Mouse (Mus musculus) cerebellum, adult 9-10 months (tissue): ENCODE measurements at regions not wholly inside any gene's neighbourhood (a gene's known extent, or its start where the extent isn't known, plus 50 kb on each side); places are given as distances from the start of the nearest gene placed in this dataset.

Experiments used
- DNase-seq: peaks from one replicate; pipeline ENCODE4 v3.0.0; 2022

DNA sequence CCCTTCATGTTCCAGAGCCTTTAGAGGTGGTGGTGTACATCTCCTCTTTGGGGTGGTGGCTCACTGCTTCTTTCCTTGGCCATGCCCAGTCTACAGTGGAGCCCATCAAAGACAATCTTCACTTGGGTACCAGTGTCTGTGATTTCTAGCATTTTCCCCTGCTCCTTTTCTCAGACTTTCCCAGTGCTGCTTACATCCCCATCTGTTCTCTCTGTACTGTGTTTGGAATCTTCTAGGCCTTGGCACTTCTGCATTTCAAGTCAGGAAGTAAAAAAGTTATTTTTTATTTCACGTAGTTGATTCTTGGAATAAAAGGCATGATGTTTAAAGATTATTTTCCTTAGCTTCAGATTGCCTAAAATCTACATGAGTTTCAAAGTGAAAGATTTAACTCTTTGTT, 455.4 kb downstream of the Sorl1 start:
- DNase-seq = no peak

DNA sequence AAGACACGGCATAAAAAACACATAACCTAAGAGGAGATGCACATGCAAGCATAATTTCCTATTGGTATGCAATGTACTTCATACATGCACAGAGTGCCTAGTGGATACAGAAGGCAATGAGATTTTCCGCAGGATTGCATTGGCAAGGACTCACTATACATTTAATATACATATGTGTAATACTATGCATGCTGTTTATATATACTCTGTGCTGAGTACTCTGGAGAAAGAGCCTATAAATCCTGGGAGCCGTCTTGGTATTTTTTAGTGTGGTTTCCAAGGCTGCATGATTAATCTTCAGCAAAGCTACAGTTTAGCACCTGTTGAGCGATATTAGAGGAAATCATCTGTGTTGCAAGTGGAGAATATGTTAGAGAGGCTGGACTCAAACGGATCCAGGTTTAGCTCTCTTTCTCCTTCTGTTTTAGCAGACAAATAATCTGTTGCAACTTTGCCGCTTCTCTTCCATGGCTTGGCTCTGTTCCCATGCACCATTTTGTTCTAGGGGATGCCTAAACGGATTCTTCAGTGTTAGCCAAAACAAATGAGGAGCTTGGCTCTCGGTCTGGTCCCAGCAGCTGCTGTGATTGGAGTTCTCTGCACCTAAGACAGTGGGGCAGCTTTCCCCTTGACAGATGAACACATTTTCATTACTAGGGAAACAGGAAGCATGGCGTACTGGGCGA, 459.0 kb downstream of the Sorl1 start:
- DNase-seq = no peak

DNA sequence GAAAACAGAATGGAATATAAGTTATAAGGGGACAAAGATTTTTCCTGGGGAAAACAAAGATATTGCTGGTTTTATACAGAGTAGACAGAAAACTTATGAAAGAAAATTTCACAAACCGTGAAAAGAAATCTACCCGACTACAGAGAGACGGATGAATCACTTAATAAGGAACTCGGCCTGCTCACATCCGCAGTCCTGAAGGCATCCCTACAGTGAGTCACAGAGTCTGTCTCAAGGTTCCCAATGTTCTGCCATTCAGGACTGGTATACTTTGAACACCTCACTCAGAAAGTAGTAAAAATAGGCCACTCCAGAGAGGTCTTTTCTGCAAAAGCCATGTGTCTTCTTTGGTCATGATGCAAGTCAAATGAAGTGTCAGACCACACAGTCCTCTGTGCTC, 463.5 kb downstream of the Sorl1 start:
- DNase-seq = no peak

GRCm38 (mm10) chr9:41660011-41660410, 464.1 kb downstream of the Sorl1 start:
- DNase-seq = no peak

DNA sequence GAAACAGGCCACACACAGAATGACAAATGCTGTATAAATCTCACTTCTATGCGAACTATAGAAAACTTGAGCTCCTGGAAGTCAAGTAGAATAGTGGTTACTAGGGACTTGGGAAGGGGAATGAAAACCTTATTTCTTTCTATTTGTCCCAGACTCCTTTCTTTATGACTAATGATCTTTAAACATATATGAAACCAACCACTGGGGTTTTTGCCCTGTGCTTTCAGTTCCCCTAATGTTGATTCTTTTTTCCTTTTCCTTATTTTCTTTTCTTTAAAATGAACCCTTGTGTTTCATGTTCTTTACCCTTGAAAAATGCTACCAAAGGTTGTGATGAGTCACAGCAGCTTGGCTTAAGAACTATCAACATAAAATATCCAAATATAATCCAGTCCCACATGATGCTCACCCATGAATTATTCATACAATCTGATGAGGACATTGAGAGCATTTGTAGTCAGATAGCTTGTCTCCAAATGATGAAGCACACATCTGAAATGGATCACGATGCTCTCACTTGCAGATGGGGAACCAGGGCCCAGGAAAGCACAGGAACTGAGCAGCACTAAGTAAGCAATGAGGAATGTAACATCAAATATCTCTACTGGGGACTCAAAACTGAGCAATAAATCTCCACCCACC, 470.2 kb upstream of the Ubash3b start:
- no peak for DNase-seq

DNA sequence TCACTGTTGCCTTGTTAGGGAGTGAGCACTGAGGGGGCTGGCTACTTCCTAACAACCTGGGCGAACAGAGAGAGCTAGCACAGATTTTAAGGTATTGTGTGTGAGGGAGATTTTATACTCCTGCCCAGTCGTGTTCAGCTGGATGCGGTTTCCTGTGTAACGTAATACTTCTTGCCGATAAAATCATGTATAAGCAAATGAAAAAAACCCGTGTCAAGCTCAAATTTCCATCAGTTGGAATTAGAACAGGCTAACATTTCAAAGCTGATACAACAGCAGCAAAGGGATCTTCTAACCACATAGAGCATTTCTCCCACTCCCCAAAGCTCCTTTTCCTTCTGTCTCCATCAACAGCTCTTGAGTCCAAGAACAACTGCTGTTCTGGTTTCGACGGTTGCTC, 459.8 kb upstream of the Ubash3b start:
- DNase-seq = no peak

GRCm38 (mm10) chr9:41614002-41614401, 452.5 kb upstream of the Ubash3b start:
- DNase-seq = no peak

- no peak for DNase-seq
Observed at GRCm38 (mm10) chr9:41612802-41613550, 451.5 kb upstream of the Ubash3b start.

GRCm38 (mm10) chr9:41612452-41612795, 450.9 kb upstream of the Ubash3b start:
- DNase-seq = no peak

- DNase-seq = no peak
Observed at GRCm38 (mm10) chr9:41611534-41612451, 450.3 kb upstream of the Ubash3b start.

DNA sequence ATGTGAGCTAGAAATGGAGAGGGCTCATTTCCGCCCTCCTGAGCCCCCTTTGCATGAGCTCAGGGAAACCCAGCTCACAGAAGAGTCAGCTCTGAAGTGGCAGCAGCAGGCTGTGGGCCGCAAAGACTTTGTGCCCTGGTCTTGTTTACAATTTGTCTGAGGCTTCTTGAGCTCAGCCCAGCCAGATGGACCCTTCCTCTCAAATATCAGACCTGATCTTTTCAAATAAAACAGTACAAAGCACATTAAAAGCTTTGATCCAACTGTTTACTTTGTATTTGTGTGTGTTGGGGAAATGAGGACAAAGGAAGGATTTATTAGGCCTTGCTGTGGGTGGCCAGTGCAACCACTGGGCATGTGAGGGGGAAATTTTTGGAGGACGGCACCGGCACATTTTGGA, 448.9 kb upstream of the Ubash3b start:
- no peak for DNase-seq

GRCm38 (mm10) chr9:41606136-41606535, 444.6 kb upstream of the Ubash3b start:
- DNase-seq = no peak

GRCm38 (mm10) chr9:41604916-41605315, 443.4 kb upstream of the Ubash3b start:
- no peak for DNase-seq

- no peak for DNase-seq
Observed at GRCm38 (mm10) chr9:41600778-41601177, 439.3 kb upstream of the Ubash3b start.

GRCm38 (mm10) chr9:41599874-41600273, 438.4 kb upstream of the Ubash3b start:
- no peak for DNase-seq

- DNase-seq = no peak
Observed at GRCm38 (mm10) chr9:41595749-41596148, 434.3 kb upstream of the Ubash3b start.

- DNase-seq = no peak
Observed at GRCm38 (mm10) chr9:41593998-41594397, 432.5 kb upstream of the Ubash3b start.

GRCm38 (mm10) chr9:41592900-41593690, 431.6 kb upstream of the Ubash3b start:
- no peak for DNase-seq

DNA sequence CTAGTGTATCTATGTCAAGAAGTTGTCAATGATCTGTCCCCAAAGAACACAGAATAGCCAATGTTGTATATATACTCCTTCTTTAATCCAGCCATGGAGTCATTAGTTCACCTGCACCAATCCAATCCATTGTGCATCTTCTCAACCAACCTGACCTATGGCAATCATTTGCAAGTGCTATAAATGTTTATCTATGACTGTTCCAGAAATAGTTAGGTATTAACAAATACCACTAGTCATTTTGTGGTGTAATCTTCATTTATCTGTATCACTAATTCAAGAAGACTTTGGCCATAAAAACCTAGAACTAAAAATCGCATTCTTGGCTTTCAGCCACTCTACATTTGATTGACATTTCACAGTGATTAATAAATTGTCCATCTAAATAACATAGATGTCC, 430.6 kb upstream of the Ubash3b start:
- DNase-seq = no peak

DNA sequence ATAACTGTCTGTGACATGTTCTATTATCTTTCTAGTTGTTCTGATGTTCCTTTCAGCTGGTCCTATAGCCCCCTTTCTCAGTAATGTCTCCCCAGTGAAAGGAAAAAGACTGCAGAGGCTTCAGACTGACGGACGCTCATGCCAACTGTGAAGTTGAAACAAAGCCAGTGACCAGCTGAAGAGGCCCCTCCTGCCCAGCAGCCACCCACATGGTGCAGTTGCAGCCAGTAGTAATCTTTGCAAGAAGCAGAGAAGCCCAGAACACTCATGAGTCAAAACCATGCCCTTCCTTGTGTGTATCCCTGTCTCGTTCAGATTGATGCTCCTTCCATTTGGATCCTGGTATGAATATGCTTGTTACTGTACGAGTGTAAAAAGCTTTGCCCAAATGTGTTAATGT, 428.7 kb upstream of the Ubash3b start:
- no peak for DNase-seq

DNA sequence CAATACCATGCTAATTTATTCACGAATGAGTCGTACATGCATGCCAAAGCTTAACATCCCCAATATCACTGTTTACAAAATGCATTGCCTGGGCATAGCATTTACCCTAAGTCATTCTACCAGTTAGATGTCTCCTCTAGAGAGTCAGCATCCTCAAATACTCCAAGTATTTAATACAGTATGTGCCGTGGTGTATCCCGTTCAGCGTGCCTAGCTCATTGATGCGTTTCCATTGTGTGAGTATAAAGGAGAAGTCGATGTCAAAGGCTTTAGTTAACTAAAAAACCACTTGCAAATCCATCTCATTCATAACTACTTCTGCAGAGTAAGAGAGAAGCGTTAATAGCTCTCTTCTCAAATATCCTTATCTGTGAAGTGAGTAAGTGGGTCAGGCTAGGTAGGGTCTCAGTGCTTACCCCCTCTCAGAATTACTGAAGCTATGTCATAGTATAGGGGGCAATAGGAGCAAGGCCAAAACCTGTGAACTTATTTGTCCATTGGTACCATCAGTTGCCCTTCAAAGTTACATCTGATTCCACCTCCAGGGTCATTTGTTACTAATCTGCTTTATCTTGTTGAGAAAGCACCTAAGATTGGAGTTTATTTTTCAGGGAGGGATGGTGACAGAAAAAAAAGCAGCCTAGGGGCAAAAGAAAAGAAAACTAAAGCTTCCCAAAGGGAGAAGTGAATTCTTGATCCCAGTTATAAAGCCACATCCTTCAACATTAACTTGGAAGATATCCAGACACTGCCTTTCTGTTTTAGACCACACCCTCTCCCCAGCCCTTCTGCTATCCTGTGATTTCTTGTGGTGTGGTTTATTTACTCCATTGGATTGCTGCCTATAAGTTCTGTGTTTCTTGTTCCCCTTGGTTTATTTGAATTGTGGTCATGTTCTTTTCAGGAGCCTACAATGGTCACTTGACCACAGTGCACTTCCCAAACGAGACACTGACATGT, 427.2 kb upstream of the Ubash3b start:
- no peak for DNase-seq
